Mouse (Mus musculus) E14TG2a.4 (cell line): ENCODE measurements at regions not wholly inside any gene's neighbourhood (a gene's known extent, or its start where the extent isn't known, plus 50 kb on each side); places are given as distances from the start of the nearest gene placed in this dataset.

ENCODE experiments used
- H3K27me3 ChIP-seq: 2 replicates; pipeline ENCODE4 v1.6.1; 2014; ENCODE audit warnings: low read length, control low read depth; ENCODE audit not compliant: insufficient read depth
- H3K36me3 ChIP-seq: 2 replicates; pipeline ENCODE4 v1.6.1; 2014; ENCODE audit warnings: low read length, control low read depth; ENCODE audit not compliant: insufficient read depth
- H3K4me1 ChIP-seq: replicated peaks from 2 replicates; pipeline ENCODE4 v1.6.1; 2014; ENCODE audit warnings: low read depth, low read length, control low read depth
- H3K4me3 ChIP-seq: replicated peaks from 2 replicates; pipeline ENCODE4 v1.5.1; 2014; ENCODE audit warnings: mild to moderate bottlenecking, low read length
- H3K9me3 ChIP-seq: 2 replicates; pipeline ENCODE4 v1.6.1; 2014; ENCODE audit warnings: low read length, control low read depth
- CTCF ChIP-seq: conservative IDR thresholded peaks from 2 replicates; pipeline ENCODE4 v1.5.1; 2014; ENCODE audit warnings: low read length
- NANOG ChIP-seq: IDR thresholded peaks from 2 replicates; pipeline ENCODE4 v1.6.1; 2014; ENCODE audit warnings: borderline replicate concordance, low read length, mixed read lengths
- POU5F1 ChIP-seq: IDR thresholded peaks from 2 replicates; pipeline ENCODE4 v1.6.1; 2014; ENCODE audit warnings: low read length, borderline replicate concordance

- TF ChIP-seq NANOG: no peak
- TF ChIP-seq POU5F1: no peak
- TF ChIP-seq CTCF: peak; percentile 75
Observed at GRCm38 (mm10) chr7:65772845-65773244, 81.9 kb downstream of the Tm2d3 start.

GRCm38 (mm10) chr7:65773948-65774347 is 83.0 kb downstream of the Tm2d3 start:
- Histone ChIP-seq H3K4me1 (peaks cover 8% of the 10 kb centered on the region; the same call in 1 of the 2 replicates), H3K4me3 (no peak overlapping the region), H3K36me3 (no peaks in the 10 kb centered on the region), H3K9me3 (no peaks in the 10 kb centered on the region), H3K27me3 (no peaks in the 10 kb centered on the region)
- TF ChIP-seq NANOG: no peak
- TF ChIP-seq POU5F1: no peak
- no peak for TF ChIP-seq CTCF

More at GRCm38 (mm10) chr7:65772845-65773244, 81.9 kb downstream of the Tm2d3 start:
- Histone ChIP-seq H3K9me3 (no peaks in the 10 kb centered on the region), H3K36me3 (no peaks in the 10 kb centered on the region), H3K4me3 (no peak overlapping the region), H3K27me3 (no peaks in the 10 kb centered on the region), H3K4me1 (peaks cover 8% of the 10 kb centered on the region; the same call in 1 of the 2 replicates)

- no peaks in the 10 kb centered on the region for H3K36me3 ChIP-seq
- no peaks in the 10 kb centered on the region for H3K9me3 ChIP-seq
- no peak overlapping the region for H3K4me3 ChIP-seq
- no peaks in the 10 kb centered on the region for H3K27me3 ChIP-seq
- TF ChIP-seq CTCF (no peak), NANOG (no peak), POU5F1 (no peak)
- H3K4me1 ChIP-seq: peaks cover 11% of the 10 kb centered on the region
Observed at GRCm38 (mm10) chr7:65774388-65775015, 83.5 kb downstream of the Tm2d3 start.

- peaks cover 14% of the 10 kb centered on the region for H3K4me1 ChIP-seq
- H3K4me3 ChIP-seq: no peak overlapping the region
- no peak for TF ChIP-seq POU5F1
- TF ChIP-seq NANOG: no peak
- no peak for TF ChIP-seq CTCF
- H3K9me3 ChIP-seq: no peaks in the 10 kb centered on the region
- H3K27me3 ChIP-seq: no peaks in the 10 kb centered on the region
- no peaks in the 10 kb centered on the region for H3K36me3 ChIP-seq
Observed at GRCm38 (mm10) chr7:65775016-65775415, 84.0 kb downstream of the Tm2d3 start.

- peaks cover 17% of the 10 kb centered on the region for H3K9me3 ChIP-seq
- H3K4me3 ChIP-seq: peak overlapping the region; percentile 41; the same call in 1 of the 2 replicates
- H3K36me3 ChIP-seq: no peaks in the 10 kb centered on the region
- H3K27me3 ChIP-seq: no peaks in the 10 kb centered on the region
- peaks cover 13% of the 10 kb centered on the region for H3K4me1 ChIP-seq
- TF ChIP-seq CTCF: no peak
Observed at GRCm38 (mm10) chr7:65779716-65780372, 81.7 kb upstream of the Pcsk6 start.

- Histone ChIP-seq H3K36me3 (no peaks in the 10 kb centered on the region), H3K9me3 (peaks cover 17% of the 10 kb centered on the region), H3K4me1 (peaks cover 13% of the 10 kb centered on the region), H3K27me3 (no peaks in the 10 kb centered on the region), H3K4me3 (peak overlapping the region; percentile 41; the same call in 1 of the 2 replicates)
- TF ChIP-seq NANOG: no peak
- no peak for TF ChIP-seq CTCF
- TF ChIP-seq POU5F1: no peak
Observed at GRCm38 (mm10) chr7:65780578-65781370, 80.8 kb upstream of the Pcsk6 start.

GRCm38 (mm10) chr7:65782024-65782423 is 79.5 kb upstream of the Pcsk6 start:
- H3K9me3 ChIP-seq: peaks cover 17% of the 10 kb centered on the region
- no peaks in the 10 kb centered on the region for H3K27me3 ChIP-seq
- no peaks in the 10 kb centered on the region for H3K36me3 ChIP-seq
- H3K4me1 ChIP-seq: peaks cover 13% of the 10 kb centered on the region
- TF ChIP-seq NANOG (no peak), POU5F1 (no peak), CTCF (no peak)
- H3K4me3 ChIP-seq: no peak overlapping the region

GRCm38 (mm10) chr7:65783773-65784172 is 77.8 kb upstream of the Pcsk6 start:
- H3K4me1 ChIP-seq: peaks cover 13% of the 10 kb centered on the region
- no peaks in the 10 kb centered on the region for H3K27me3 ChIP-seq
- H3K4me3 ChIP-seq: no peak overlapping the region
- no peaks in the 10 kb centered on the region for H3K36me3 ChIP-seq
- H3K9me3 ChIP-seq: peaks cover 17% of the 10 kb centered on the region
- TF ChIP-seq CTCF (no peak), NANOG (no peak), POU5F1 (no peak)
